Mouse (Mus musculus) adrenal gland, adult 2 months (tissue): Measurements from ENCODE around the gene Cks1b. TPM values are rescaled to one million over a fixed set of nuclear protein-coding genes. Genes with fewer than 3 reads are reported as not detected.

ENCODE experiments used
- DNase-seq: peaks from one replicate; pipeline ENCODE4 v3.0.0; 2021
- polyA plus RNA-seq: library from polyadenylated mRNA; depleted of rRNA; stranded (reverse); fragments of >200 nt; gene quantifications from 2 replicates; pipeline ENCODE4 v1.2.3, GENCODE M21; 2012
- total RNA-seq, 2 experiments: library from RNA; stranded (reverse); gene quantifications; 2 replicates each; pipeline ENCODE4 v1.2.3; 2021

Cks1b gene
- total and polyA plus RNA-seq, 3 experiments = 9.7 to 21.5 (median 17.3) TPM

GRCm38 (mm10) chr3:89395806-89396653 lies 22.2 kb downstream of the Cks1b start:
- DNase-seq = peak; percentile 82

GRCm38 (mm10) chr3:89395419-89395805 lies 22.8 kb downstream of the Cks1b start:
- DNase-seq = peak; percentile 56

- peak; percentile 90 for DNase-seq
Measured at GRCm38 (mm10) chr3:89394894-89395256, 23.3 kb downstream of the Cks1b start.

- DNase-seq = peak; percentile 93
Measured at GRCm38 (mm10) chr3:89394006-89394893, 23.9 kb downstream of the Cks1b start, which contains the start of gene Zbtb7b. TSS of gene Zbtb7b (minus strand) at chr3:89394776.

GRCm38 (mm10) chr3:89393605-89394004 lies 24.6 kb downstream of the Cks1b start:
- peak; percentile 100 for DNase-seq

- peak; percentile 68 for DNase-seq
Measured at GRCm38 (mm10) chr3:89392871-89393311, 25.3 kb downstream of the Cks1b start.

- peak; percentile 91 for DNase-seq
Measured at GRCm38 (mm10) chr3:89391663-89392511, 26.3 kb downstream of the Cks1b start.

GRCm38 (mm10) chr3:89390699-89391662 lies 27.2 kb downstream of the Cks1b start:
- peak; percentile 68 for DNase-seq

GRCm38 (mm10) chr3:89390111-89390515 lies 28.1 kb downstream of the Cks1b start:
- peak; percentile 92 for DNase-seq

- DNase-seq = no peak
Measured at GRCm38 (mm10) chr3:89388901-89389740, 29.1 kb downstream of the Cks1b start.

GRCm38 (mm10) chr3:89388134-89388881 lies 29.9 kb downstream of the Cks1b start:
- peak; percentile 68 for DNase-seq

GRCm38 (mm10) chr3:89387632-89388031 lies 30.6 kb downstream of the Cks1b start:
- peak; percentile 63 for DNase-seq

- DNase-seq = peak; percentile 43
Measured at GRCm38 (mm10) chr3:89386438-89387420, 31.5 kb downstream of the Cks1b start.

GRCm38 (mm10) chr3:89385451-89385850 lies 32.7 kb downstream of the Cks1b start:
- no peak for DNase-seq

GRCm38 (mm10) chr3:89384331-89385076 lies 33.7 kb downstream of the Cks1b start:
- no peak for DNase-seq

- DNase-seq = no peak
Measured at GRCm38 (mm10) chr3:89383651-89384255, 34.4 kb downstream of the Cks1b start.
